Mouse (Mus musculus): ENCODE data around the gene Ap1s1. TPM values are rescaled to one million over a fixed set of nuclear protein-coding genes. Genes with fewer than 3 reads are reported as not detected.

Gene Ap1s1
- total RNA-seq, 1 experiment from 2014 or later, result 39.7 TPM

- ATAC-seq (replicated peaks in 1 of 2; ENCODE audit: insufficient read depth in 1 of 2, low FRiP score in 2 of 2, low TSS enrichment in 1 of 2, low read depth in 1 of 2, poor library complexity in 2 of 2, severe bottlenecking in 2 of 2), result no peak
Observed at GRCm38 (mm10) chr5:137032033-137032421, 13.9 kb downstream of the Ap1s1 start.

DNA sequence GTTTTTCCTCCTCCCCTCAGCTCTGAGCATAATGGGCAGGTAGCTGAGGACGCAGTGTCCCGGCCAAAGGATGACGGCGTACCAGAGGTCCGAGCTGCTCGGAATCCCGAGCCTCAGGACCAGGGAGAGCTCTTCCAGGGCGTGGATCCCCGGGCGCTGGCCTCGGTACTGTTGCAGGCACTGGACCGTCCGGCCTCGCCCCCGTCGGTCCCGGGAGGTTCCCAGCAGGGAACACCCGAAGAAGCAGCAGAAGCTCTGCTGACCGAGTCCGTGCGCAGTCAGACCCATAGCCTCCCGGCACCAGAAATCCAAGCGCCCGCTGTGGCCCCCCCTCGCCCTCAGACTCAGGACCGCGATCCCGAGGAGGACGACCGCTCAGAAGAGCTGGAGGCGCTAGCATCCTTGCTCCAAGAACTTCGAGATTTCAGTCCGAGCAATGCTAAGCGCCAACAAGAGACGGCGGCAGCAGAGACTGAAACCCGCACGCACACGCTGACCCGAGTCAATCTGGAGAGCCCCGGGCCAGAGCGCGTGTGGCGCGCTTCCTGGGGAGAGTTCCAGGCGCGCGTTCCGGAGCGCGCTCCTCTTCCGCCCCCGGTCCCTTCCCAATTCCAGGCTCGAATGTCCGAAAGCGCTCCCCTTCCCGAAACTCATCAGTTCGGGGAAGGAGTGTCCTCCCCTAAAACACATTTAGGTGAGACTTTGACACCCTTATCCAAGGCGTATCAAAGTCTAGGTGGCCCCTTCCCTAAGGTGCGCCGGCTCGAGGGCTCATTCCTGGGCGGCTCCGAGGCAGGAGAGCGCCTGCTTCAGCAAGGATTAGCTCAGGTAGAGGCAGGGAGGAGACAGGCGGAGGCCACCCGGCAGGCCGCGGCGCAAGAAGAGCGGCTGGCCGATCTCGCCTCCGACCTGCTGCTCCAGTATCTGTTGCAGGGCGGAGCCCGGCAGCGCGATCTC lies 14.6 kb downstream of the Ap1s1 start:
- ATAC-seq (replicated peaks in 1 of 2; ENCODE audit: insufficient read depth in 1 of 2, low FRiP score in 2 of 2, low TSS enrichment in 1 of 2, low read depth in 1 of 2, poor library complexity in 2 of 2, severe bottlenecking in 2 of 2), result no peak

DNA sequence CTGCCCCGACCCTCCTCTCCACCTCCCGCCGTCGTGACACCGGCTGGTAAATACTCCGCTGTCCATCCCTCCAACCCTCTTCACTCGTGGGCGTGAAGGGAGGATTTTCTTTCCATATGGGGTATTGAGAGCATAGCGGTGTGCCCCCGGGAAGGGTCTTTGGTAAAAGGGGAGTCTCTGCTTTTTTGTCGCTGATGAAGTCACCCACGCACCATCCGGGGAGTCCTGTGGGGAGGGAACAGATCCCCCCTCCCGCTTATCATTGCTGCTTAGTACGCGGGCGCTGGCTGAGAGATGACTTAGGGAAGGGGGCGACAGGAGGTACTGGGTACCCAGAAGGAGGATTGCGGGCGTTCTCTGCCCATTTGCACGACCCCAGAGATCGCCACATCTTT lies 15.5 kb downstream of the Ap1s1 start:
- no peak for ATAC-seq (replicated peaks in 1 of 2; ENCODE audit: insufficient read depth in 1 of 2, low FRiP score in 2 of 2, low TSS enrichment in 1 of 2, low read depth in 1 of 2, poor library complexity in 2 of 2, severe bottlenecking in 2 of 2)

- ATAC-seq (replicated peaks in 1 of 2; ENCODE audit: insufficient read depth in 1 of 2, low FRiP score in 2 of 2, low TSS enrichment in 1 of 2, low read depth in 1 of 2, poor library complexity in 2 of 2, severe bottlenecking in 2 of 2), result peak; percentile 48 to 64
Observed at GRCm38 (mm10) chr5:137029643-137030415, 16.1 kb downstream of the Ap1s1 start.

DNA sequence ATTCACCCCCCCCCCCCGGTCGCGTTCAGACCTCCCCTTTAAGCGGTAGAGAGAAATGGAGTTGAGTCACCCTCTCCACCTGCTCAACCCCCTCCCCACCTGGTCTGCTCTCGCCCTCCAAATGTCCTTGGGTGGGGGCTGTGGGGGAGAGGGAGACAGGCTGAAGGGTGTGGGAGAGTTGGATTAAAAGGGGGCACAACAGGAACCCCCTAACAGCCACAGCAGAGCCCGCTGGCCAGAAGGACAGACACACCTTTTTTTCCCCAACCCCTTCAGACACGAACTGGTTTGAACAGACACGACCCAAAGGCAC lies 16.7 kb downstream of the Ap1s1 start:
- ATAC-seq (replicated peaks in 1 of 2; ENCODE audit: insufficient read depth in 1 of 2, low FRiP score in 2 of 2, low TSS enrichment in 1 of 2, low read depth in 1 of 2, poor library complexity in 2 of 2, severe bottlenecking in 2 of 2), result no peak

DNA sequence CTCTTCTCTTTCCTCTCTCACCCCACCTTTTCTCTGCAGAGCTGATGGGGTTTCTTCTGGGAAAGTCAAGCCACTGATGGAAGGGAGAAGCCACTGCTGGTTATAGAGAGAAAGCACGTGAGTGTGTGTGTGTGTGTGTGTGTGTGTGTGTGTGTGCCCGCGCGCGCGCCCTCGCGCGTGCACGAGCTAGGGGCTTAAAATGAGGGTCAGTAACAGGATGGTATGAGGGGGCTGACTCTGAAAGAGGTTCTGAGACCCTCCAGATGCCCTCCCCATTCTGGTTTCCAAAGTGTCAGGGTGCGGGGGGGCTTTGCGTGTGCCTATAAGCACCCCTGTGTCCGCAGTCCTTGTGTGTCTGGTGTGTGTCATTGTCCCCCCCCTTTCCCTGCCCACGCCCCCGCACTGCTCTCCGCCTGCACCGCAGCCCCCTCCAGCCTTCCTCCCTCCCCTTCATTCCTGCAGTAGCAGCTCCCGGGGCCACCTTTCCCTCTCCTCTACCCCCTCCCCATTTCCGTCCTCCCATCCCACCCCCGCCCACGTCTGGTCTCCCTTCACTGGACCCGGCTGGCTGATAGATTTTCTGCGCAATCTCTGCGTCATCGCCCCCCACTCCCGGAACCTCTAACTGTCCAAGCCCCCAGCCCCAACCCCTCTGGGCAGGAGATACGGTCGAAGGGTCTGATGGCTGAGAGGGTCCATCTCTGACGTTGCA lies 17.2 kb downstream of the Ap1s1 start:
- no peak for ATAC-seq (replicated peaks in 1 of 2; ENCODE audit: insufficient read depth in 1 of 2, low FRiP score in 2 of 2, low TSS enrichment in 1 of 2, low read depth in 1 of 2, poor library complexity in 2 of 2, severe bottlenecking in 2 of 2)

- ATAC-seq (replicated peaks in 1 of 2; ENCODE audit: insufficient read depth in 1 of 2, low FRiP score in 2 of 2, low TSS enrichment in 1 of 2, low read depth in 1 of 2, poor library complexity in 2 of 2, severe bottlenecking in 2 of 2), result no peak
Observed at GRCm38 (mm10) chr5:137026092-137026491, 19.8 kb downstream of the Ap1s1 start, which contains the start of gene Vgf. Gene Vgf (plus strand): TSS chr5:137026392.

DNA sequence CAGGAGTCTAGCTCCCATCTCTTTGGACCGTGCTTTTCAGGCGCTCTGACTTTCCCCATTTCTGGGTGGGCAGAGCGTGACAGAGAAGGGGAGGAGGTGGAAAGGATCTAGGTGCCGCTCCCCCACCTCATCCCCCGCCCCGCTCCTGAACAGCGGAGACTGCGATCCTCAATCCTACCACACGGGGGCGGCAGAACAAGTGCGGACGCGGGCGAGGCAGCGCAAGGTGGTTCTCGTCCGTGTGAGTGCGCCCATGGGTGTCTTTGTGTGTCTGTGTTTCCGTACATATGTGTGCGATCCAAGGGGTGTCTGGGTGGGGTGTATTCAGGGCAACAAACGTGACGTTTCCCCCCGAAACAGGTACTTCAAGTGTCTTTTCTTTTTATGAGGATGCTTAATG lies 20.8 kb downstream of the Ap1s1 start:
- ATAC-seq (replicated peaks in 1 of 2; ENCODE audit: insufficient read depth in 1 of 2, low FRiP score in 2 of 2, low TSS enrichment in 1 of 2, low read depth in 1 of 2, poor library complexity in 2 of 2, severe bottlenecking in 2 of 2), result peak; percentile 68 to 78; a peak in 3 of 4 replicates

GRCm38 (mm10) chr5:137024318-137024717 lies 21.6 kb downstream of the Ap1s1 start:
- no peak for ATAC-seq (replicated peaks in 1 of 2; ENCODE audit: insufficient read depth in 1 of 2, low FRiP score in 2 of 2, low TSS enrichment in 1 of 2, low read depth in 1 of 2, poor library complexity in 2 of 2, severe bottlenecking in 2 of 2)

- ATAC-seq (replicated peaks in 1 of 2; ENCODE audit: insufficient read depth in 1 of 2, low FRiP score in 2 of 2, low TSS enrichment in 1 of 2, low read depth in 1 of 2, poor library complexity in 2 of 2, severe bottlenecking in 2 of 2), result no peak
Observed at GRCm38 (mm10) chr5:137015913-137016312, 30.0 kb downstream of the Ap1s1 start.

GRCm38 (mm10) chr5:137012401-137012950 lies 33.5 kb downstream of the Ap1s1 start:
- ATAC-seq (replicated peaks in 1 of 2; ENCODE audit: insufficient read depth in 1 of 2, low FRiP score in 2 of 2, low TSS enrichment in 1 of 2, low read depth in 1 of 2, poor library complexity in 2 of 2, severe bottlenecking in 2 of 2), result no peak

DNA sequence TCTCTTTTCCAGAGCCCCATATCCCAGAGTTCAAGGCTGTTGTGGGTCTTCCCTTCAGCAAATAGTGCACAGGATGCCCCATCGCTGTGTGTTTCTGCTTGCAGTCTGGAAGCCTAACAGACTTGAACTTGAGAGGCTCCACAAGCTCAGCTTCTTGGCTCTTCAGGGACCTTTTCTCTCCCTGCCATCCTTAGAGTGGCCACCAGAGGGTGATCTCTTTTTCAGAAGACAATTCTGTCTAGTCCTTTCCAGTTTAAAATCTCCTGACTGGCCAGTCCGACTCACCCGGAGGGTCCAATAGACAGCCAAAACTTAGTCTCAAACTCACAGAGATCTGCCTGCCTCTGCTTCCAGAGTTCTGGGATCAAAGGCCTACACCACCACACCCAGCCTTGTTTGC lies 35.9 kb downstream of the Ap1s1 start:
- ATAC-seq (replicated peaks in 1 of 2; ENCODE audit: insufficient read depth in 1 of 2, low FRiP score in 2 of 2, low TSS enrichment in 1 of 2, low read depth in 1 of 2, poor library complexity in 2 of 2, severe bottlenecking in 2 of 2), result peak; percentile 49 to 51; a peak in 1 of 4 replicates

DNA sequence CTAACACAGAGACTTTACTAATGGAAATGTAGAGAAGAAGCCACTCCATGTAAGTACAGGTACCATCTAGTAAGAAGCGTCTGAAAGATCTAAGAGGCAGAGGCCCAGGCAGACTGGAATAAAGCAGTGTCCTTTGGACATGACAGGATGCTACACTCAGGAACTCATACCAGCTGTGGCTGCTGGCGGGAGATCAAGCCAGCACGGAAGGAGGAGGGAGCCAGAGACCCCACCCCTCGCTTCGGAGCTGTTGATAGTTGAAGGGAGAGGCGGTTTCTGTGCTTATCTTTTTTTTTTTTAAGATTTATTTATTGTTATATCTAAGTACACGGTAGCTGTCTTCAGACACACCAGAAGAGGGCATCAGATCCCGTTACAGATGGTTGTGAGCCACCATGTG lies 38.7 kb downstream of the Ap1s1 start:
- ATAC-seq (replicated peaks in 1 of 2; ENCODE audit: insufficient read depth in 1 of 2, low FRiP score in 2 of 2, low TSS enrichment in 1 of 2, low read depth in 1 of 2, poor library complexity in 2 of 2, severe bottlenecking in 2 of 2), result no peak

DNA sequence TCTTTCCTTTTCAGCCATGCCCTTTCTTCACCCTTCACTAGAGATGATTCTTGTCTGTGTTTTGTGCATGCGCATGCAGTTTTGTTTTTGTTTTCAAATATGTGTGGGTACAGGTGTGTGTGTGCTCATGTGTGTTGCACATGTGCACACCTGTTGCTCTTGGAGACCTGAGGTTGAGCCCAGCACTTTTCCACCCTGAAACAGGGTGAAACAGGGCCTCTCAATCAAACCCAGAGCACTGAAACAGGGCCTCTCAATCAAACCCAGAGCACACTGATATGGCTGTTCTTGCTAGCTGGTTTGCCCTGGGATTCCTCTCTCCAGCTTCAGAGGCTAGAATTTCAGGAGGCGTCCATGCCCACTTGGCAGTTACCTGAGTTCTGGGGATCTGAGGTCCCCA lies 45.3 kb downstream of the Ap1s1 start:
- ATAC-seq (replicated peaks in 1 of 2; ENCODE audit: insufficient read depth in 1 of 2, low FRiP score in 2 of 2, low TSS enrichment in 1 of 2, low read depth in 1 of 2, poor library complexity in 2 of 2, severe bottlenecking in 2 of 2), result no peak

DNA sequence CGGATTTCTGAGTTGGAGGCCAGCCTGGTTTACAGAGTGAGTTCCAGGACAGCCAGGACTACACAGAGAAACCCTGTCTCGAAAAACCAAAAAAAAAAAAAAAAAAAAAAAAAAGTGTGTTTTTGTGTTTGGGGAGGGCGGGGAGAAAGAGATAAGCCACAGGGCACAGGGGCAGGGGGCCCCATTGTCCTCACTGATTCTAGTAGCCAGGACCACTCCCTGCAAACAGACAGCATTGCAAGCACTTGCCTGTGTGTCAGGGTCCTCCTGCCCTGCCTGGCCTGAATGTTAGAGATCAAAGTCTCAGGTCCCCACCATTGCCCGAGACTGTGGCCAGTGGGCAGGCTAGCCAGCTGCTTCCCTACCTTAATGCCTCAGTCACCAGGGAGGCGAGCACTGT lies 46.5 kb downstream of the Ap1s1 start:
- ATAC-seq (replicated peaks in 1 of 2; ENCODE audit: insufficient read depth in 1 of 2, low FRiP score in 2 of 2, low TSS enrichment in 1 of 2, low read depth in 1 of 2, poor library complexity in 2 of 2, severe bottlenecking in 2 of 2), result no peak

GRCm38 (mm10) chr5:136989801-136990200 lies 56.1 kb downstream of the Ap1s1 start:
- ATAC-seq (replicated peaks in 1 of 2; ENCODE audit: insufficient read depth in 1 of 2, low FRiP score in 2 of 2, low TSS enrichment in 1 of 2, low read depth in 1 of 2, poor library complexity in 2 of 2, severe bottlenecking in 2 of 2), result no peak

DNA sequence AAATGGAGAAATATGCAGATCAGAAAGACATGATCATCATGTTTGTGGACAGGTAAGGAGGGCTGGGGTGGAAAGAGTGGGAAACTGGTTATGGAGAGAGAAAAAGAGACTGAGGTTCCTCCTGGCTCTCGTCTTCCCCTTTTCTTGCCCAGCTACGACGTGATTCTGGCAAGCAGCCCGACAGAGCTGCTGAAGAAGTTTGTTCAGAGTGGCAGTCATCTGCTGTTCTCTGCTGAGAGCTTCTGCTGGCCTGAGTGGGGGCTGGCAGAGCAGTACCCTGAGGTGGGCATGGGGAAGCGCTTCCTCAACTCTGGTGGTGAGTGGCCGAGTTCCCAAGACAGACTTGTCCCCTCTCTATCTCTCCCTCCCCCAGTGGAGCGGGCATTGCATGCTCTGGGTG lies 57.5 kb downstream of the Ap1s1 start:
- no peak; a peak in 1 of 4 replicates for ATAC-seq (replicated peaks in 1 of 2; ENCODE audit: insufficient read depth in 1 of 2, low FRiP score in 2 of 2, low TSS enrichment in 1 of 2, low read depth in 1 of 2, poor library complexity in 2 of 2, severe bottlenecking in 2 of 2)

GRCm38 (mm10) chr5:136987934-136988271 lies 58.0 kb downstream of the Ap1s1 start, which contains the start of gene Znhit1:
Gene Znhit1 (minus strand): TSS chr5:136988021.
- no peak for ATAC-seq (replicated peaks in 1 of 2; ENCODE audit: insufficient read depth in 1 of 2, low FRiP score in 2 of 2, low TSS enrichment in 1 of 2, low read depth in 1 of 2, poor library complexity in 2 of 2, severe bottlenecking in 2 of 2)
